Mouse (Mus musculus): ENCODE measurements around the gene Hist1h3b. TPM values are rescaled to one million over a fixed set of nuclear protein-coding genes. Genes with fewer than 3 reads are reported as not detected.
A peak's percentile ranks its signal among the peaks of the same experiment; 100 is the strongest.

The Hist1h3b gene
- polyA plus RNA-seq, 1 experiment from 2014 or later = 14.4 TPM

GRCm38 (mm10) chr13:23778339-23778738 is 26.3 kb downstream of the Hist1h3b start:
- 72% methylated on average over 7 of the region's 7 CpGs for WGBS (ENCODE audit: insufficient replicate concordance)
- no peak overlapping the region for H3K9ac ChIP-seq (ENCODE audit: low read depth, low read length)
- H3K27me3 ChIP-seq (ENCODE audit: control insufficient read depth, insufficient read depth, low read depth, low read length) = no peaks in the 10 kb centered on the region
- no peak for ATAC-seq (ENCODE audit: low read depth)
- H3K4me2 ChIP-seq (ENCODE audit: low read depth, low read length) = no peak overlapping the region
- H3K4me3 ChIP-seq (ENCODE audit: low read depth, low read length) = no peak overlapping the region
- H3K9me3 ChIP-seq (replicated peaks; ENCODE audit: control insufficient read depth, low read length) = no peaks in the 10 kb centered on the region
- no peaks in the 10 kb centered on the region for H3K36me3 ChIP-seq (ENCODE audit: control insufficient read depth, insufficient read depth)
- H3K4me1 ChIP-seq (ENCODE audit: control insufficient read depth, low read depth, low read length) = peaks cover 2% of the 10 kb centered on the region; the same call in 1 of the 2 replicates
- no peak overlapping the region for H3K27ac ChIP-seq (ENCODE audit: low read length)

DNA sequence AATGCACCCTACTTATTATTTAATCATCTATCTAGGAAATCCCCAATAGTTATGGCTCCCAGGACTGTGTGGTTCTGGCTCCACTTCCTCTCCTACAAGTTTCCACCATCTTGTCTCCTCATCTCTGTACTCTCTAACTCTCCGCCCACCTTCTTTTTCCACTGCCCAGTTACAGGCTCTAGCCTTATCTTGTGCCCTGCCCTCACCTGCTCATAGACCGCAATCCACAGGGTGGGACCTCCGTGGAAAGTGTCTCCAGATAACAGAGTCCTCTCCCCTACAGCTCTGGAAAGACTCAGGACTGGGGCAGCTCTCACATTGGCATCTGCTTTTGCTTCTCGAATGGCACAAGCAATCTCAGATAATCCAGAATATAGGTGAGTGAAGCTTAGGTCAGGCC is 27.0 kb downstream of the Hist1h3b start:
- no peaks in the 10 kb centered on the region; the same call in 1 of the 2 replicates for H3K4me1 ChIP-seq (ENCODE audit: control insufficient read depth, low read depth, low read length)
- H3K27ac ChIP-seq (ENCODE audit: low read length) = no peak overlapping the region
- H3K9me3 ChIP-seq (replicated peaks; ENCODE audit: control insufficient read depth, low read length) = no peaks in the 10 kb centered on the region
- H3K9ac ChIP-seq (ENCODE audit: low read depth, low read length) = no peak overlapping the region
- WGBS (ENCODE audit: insufficient replicate concordance) = 49% methylated on average over 4 of the region's 4 CpGs
- H3K27me3 ChIP-seq (ENCODE audit: control insufficient read depth, insufficient read depth, low read depth, low read length) = no peaks in the 10 kb centered on the region
- H3K4me2 ChIP-seq (ENCODE audit: low read depth, low read length) = no peak overlapping the region
- no peaks in the 10 kb centered on the region for H3K36me3 ChIP-seq (ENCODE audit: control insufficient read depth, insufficient read depth)
- ATAC-seq (ENCODE audit: low read depth) = 0 out of 2 replicates have a peak, but pooled peaks have one; percentile 11
- no peak overlapping the region for H3K4me3 ChIP-seq (ENCODE audit: low read depth, low read length)

DNA sequence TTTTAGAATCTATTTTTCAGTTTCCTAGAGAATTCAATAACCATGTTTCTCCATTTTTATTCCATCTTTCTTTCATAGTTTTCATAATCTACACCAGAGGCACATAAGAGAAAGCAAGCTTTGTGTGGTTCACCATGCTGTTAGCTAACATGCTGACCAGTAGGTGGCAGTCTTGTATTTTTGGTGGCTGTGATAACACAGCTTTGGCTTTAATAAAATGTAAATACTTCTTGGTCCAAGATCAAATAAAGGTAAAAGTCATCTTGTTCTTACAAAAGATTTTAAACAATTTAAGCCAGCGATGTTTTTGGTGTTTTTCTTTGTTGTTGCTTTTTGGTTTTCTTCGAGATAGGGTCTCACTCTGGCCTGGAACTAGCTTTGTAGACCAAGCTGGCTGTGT is 40.5 kb downstream of the Hist1h3b start:
- 31% methylated on average over 2 of the region's 2 CpGs for WGBS (ENCODE audit: insufficient replicate concordance)
- Histone ChIP-seq H3K4me2 (ENCODE audit: low read depth, low read length) (no peak overlapping the region), H3K27ac (ENCODE audit: low read length) (no peak overlapping the region), H3K4me1 (ENCODE audit: control insufficient read depth, low read depth, low read length) (no peaks in the 10 kb centered on the region), H3K36me3 (ENCODE audit: control insufficient read depth, insufficient read depth) (no peaks in the 10 kb centered on the region), H3K27me3 (ENCODE audit: control insufficient read depth, insufficient read depth, low read depth, low read length) (no peaks in the 10 kb centered on the region), H3K9me3 (replicated peaks; ENCODE audit: control insufficient read depth, low read length) (no peaks in the 10 kb centered on the region), H3K4me3 (ENCODE audit: low read depth, low read length) (no peak overlapping the region), H3K9ac (ENCODE audit: low read depth, low read length) (no peak overlapping the region)
- ATAC-seq (ENCODE audit: low read depth) = no peak

DNA sequence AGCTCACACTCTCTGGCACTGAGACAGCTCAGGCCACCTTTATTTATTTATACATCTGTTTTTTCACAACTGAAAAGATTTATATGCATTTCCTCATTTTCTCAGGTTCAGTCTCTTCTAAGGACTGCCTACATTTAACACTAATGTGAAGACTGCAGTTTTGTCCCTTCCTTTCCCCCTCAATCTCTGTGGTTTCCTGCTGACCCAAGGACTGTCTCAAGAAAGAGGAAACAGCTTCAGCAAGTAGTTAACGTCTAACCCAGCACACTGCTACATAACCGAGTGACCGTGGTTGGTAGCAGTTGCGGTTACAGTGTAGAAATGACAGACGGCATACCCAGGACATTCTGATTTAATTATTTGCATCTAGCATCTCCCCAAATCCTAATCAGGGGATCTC is 47.3 kb downstream of the Hist1h3b start:
- Histone ChIP-seq H3K9ac (ENCODE audit: low read depth, low read length) (no peak overlapping the region), H3K4me1 (ENCODE audit: control insufficient read depth, low read depth, low read length) (no peaks in the 10 kb centered on the region; the same call in 1 of the 2 replicates), H3K4me2 (ENCODE audit: low read depth, low read length) (no peak overlapping the region), H3K36me3 (ENCODE audit: control insufficient read depth, insufficient read depth) (no peaks in the 10 kb centered on the region), H3K27me3 (ENCODE audit: control insufficient read depth, insufficient read depth, low read depth, low read length) (no peaks in the 10 kb centered on the region), H3K27ac (ENCODE audit: low read length) (no peak overlapping the region), H3K4me3 (ENCODE audit: low read depth, low read length) (no peak overlapping the region), H3K9me3 (replicated peaks; ENCODE audit: control insufficient read depth, low read length) (no peaks in the 10 kb centered on the region)
- ATAC-seq (ENCODE audit: low read depth) = no peak
- WGBS (ENCODE audit: insufficient replicate concordance) = 14% methylated on average over 5 of the region's 5 CpGs

Small RNA genes lying within 50 kb of the gene (microRNA-seq; reads per million reads assigned to microRNA genes)
- gene Gm44314 (not detected), gene Gm44484 (0.98 reads per million)

Other genes starting within 250 kb of the Hist1h3b start
- 5.5 and 9.8 TPM in 2 replicates for gene Hist1h4h, start 221.2 kb upstream of the Hist1h3b start, polyA plus RNA-seq (2015; fragmentation: Nextera tagmentation; extraction: Ambion mirVana)
- 2.0 and 6.7 TPM in 2 replicates for gene Hist1h2af, start 218.4 kb upstream of the Hist1h3b start, polyA plus RNA-seq (2015; fragmentation: Nextera tagmentation; extraction: Ambion mirVana)
- gene Hist1h3g, start 216.8 kb upstream of the Hist1h3b start, polyA plus RNA-seq (2015; fragmentation: Nextera tagmentation; extraction: Ambion mirVana) = 11.0 and 14.8 TPM in 2 replicates
- gene Hist1h2bh, start 208.9 kb upstream of the Hist1h3b start, polyA plus RNA-seq (2015; fragmentation: Nextera tagmentation; extraction: Ambion mirVana) = 1.1 and 1.8 TPM in 2 replicates
- gene Hist1h3f, start 208.2 kb upstream of the Hist1h3b start, polyA plus RNA-seq (2015; fragmentation: Nextera tagmentation; extraction: Ambion mirVana) = 1.2 and 1.4 TPM in 2 replicates
- gene Hist1h4f, start 200.6 kb upstream of the Hist1h3b start, polyA plus RNA-seq (2015; fragmentation: Nextera tagmentation; extraction: Ambion mirVana) = 2.4 and 2.9 TPM in 2 replicates
- 1.2 and 1.4 TPM in 2 replicates for gene Hist1h1d, start 199.0 kb upstream of the Hist1h3b start, polyA plus RNA-seq (2015; fragmentation: Nextera tagmentation; extraction: Ambion mirVana)
- 3.4 and 4.2 TPM in 2 replicates for gene Hist1h3e, start 189.9 kb upstream of the Hist1h3b start, polyA plus RNA-seq (2015; fragmentation: Nextera tagmentation; extraction: Ambion mirVana)
- gene Hist1h2ae, start 181.0 kb upstream of the Hist1h3b start, polyA plus RNA-seq (2015; fragmentation: Nextera tagmentation; extraction: Ambion mirVana) = 63.6 and 96.6 TPM in 2 replicates
- 10.6 and 13.5 TPM in 2 replicates for gene Hist1h2bg, start 180.9 kb upstream of the Hist1h3b start, polyA plus RNA-seq (2015; fragmentation: Nextera tagmentation; extraction: Ambion mirVana)
- gene Hist1h2bf, start 178.1 kb upstream of the Hist1h3b start, polyA plus RNA-seq (2015; fragmentation: Nextera tagmentation; extraction: Ambion mirVana) = 3.7 and 5.9 TPM in 2 replicates
- 2.2 and 3.8 TPM in 2 replicates for gene Hist1h2ad, start 177.9 kb upstream of the Hist1h3b start, polyA plus RNA-seq (2015; fragmentation: Nextera tagmentation; extraction: Ambion mirVana)
- gene Hist1h3d, start 176.5 kb upstream of the Hist1h3b start, polyA plus RNA-seq (2015; fragmentation: Nextera tagmentation; extraction: Ambion mirVana) = 6.6 and 7.7 TPM in 2 replicates
- gene Hist1h4d, start 170.7 kb upstream of the Hist1h3b start, polyA plus RNA-seq (2015; fragmentation: Nextera tagmentation; extraction: Ambion mirVana) = 126 and 155 TPM in 2 replicates
- 1.9 and 2.0 TPM in 2 replicates for gene Hist1h2be, start 131.1 kb upstream of the Hist1h3b start, polyA plus RNA-seq (2015; fragmentation: Nextera tagmentation; extraction: Ambion mirVana)
- gene Hist1h1e, start 129.7 kb upstream of the Hist1h3b start, polyA plus RNA-seq (2015; fragmentation: Nextera tagmentation; extraction: Ambion mirVana) = 23.6 and 27.8 TPM in 2 replicates
- gene Hist1h2ac, start 68.3 kb upstream of the Hist1h3b start, polyA plus RNA-seq (2015; fragmentation: Nextera tagmentation; extraction: Ambion mirVana) = 1.2 and 1.5 TPM in 2 replicates
- gene Hist1h2bc, start 68.1 kb upstream of the Hist1h3b start, polyA plus RNA-seq (2015; fragmentation: Nextera tagmentation; extraction: Ambion mirVana) = 202 and 220 TPM in 2 replicates
- gene Hist1h1t, start 56.5 kb upstream of the Hist1h3b start, polyA plus RNA-seq (2015; fragmentation: Nextera tagmentation; extraction: Ambion mirVana) = 0.13 TPM in 1 of 2 replicates, not detected in the other
- 6.3 and 8.9 TPM in 2 replicates for gene Hist1h4c, start 53.8 kb upstream of the Hist1h3b start, polyA plus RNA-seq (2015; fragmentation: Nextera tagmentation; extraction: Ambion mirVana)
- gene Hfe, start 41.4 kb upstream of the Hist1h3b start, polyA plus RNA-seq (2015; fragmentation: Nextera tagmentation; extraction: Ambion mirVana) = 16.0 and 16.3 TPM in 2 replicates
- gene Hist1h1c, start 13.5 kb upstream of the Hist1h3b start, polyA plus RNA-seq (2015; fragmentation: Nextera tagmentation; extraction: Ambion mirVana) = 99.6 and 112 TPM in 2 replicates
- 4.4 and 7.4 TPM in 2 replicates for gene Hist1h3c, start 6.7 kb upstream of the Hist1h3b start, polyA plus RNA-seq (2015; fragmentation: Nextera tagmentation; extraction: Ambion mirVana)
- 3.2 and 6.3 TPM in 2 replicates for gene Hist1h2bb, start 5.5 kb upstream of the Hist1h3b start, polyA plus RNA-seq (2015; fragmentation: Nextera tagmentation; extraction: Ambion mirVana)
- 49.0 and 58.5 TPM in 2 replicates for gene Hist1h2ab, start 1.1 kb upstream of the Hist1h3b start, polyA plus RNA-seq (2015; fragmentation: Nextera tagmentation; extraction: Ambion mirVana)
- 3.5 and 5.4 TPM in 2 replicates for gene Hist1h4b, start 4.7 kb downstream of the Hist1h3b start, polyA plus RNA-seq (2015; fragmentation: Nextera tagmentation; extraction: Ambion mirVana)
- gene Hist1h4a, start 9.0 kb downstream of the Hist1h3b start, polyA plus RNA-seq (2015; fragmentation: Nextera tagmentation; extraction: Ambion mirVana) = 0.48 TPM in 1 of 2 replicates, not detected in the other
- gene Hist1h3a, start 10.1 kb downstream of the Hist1h3b start, polyA plus RNA-seq (2015; fragmentation: Nextera tagmentation; extraction: Ambion mirVana) = 4.6 and 6.8 TPM in 2 replicates
- 2.5 and 3.5 TPM in 2 replicates for gene Hist1h1a, start 11.4 kb downstream of the Hist1h3b start, polyA plus RNA-seq (2015; fragmentation: Nextera tagmentation; extraction: Ambion mirVana)
- gene Trim38, start 17.6 kb downstream of the Hist1h3b start, polyA plus RNA-seq (2015; fragmentation: Nextera tagmentation; extraction: Ambion mirVana) = not detected in 2 replicates
- gene Slc17a2, start 54.7 kb downstream of the Hist1h3b start, polyA plus RNA-seq (2015; fragmentation: Nextera tagmentation; extraction: Ambion mirVana) = 1.5 and 1.8 TPM in 2 replicates
- 7.9 and 9.2 TPM in 2 replicates for gene Slc17a3, start 87.2 kb downstream of the Hist1h3b start, polyA plus RNA-seq (2015; fragmentation: Nextera tagmentation; extraction: Ambion mirVana)
- 0.17 and 0.39 TPM in 2 replicates for gene Slc17a1, start 115.5 kb downstream of the Hist1h3b start, polyA plus RNA-seq (2015; fragmentation: Nextera tagmentation; extraction: Ambion mirVana)
- 0.34 and 0.40 TPM in 2 replicates for gene Slc17a4, start 162.7 kb downstream of the Hist1h3b start, polyA plus RNA-seq (2015; fragmentation: Nextera tagmentation; extraction: Ambion mirVana)
- gene Hist1h2ba, start 181.9 kb downstream of the Hist1h3b start, polyA plus RNA-seq (2015; fragmentation: Nextera tagmentation; extraction: Ambion mirVana) = not detected in 2 replicates
- gene Hist1h2aa, start 182.2 kb downstream of the Hist1h3b start, polyA plus RNA-seq (2015; fragmentation: Nextera tagmentation; extraction: Ambion mirVana) = not detected in 2 replicates
- gene Scgn, start 238.9 kb downstream of the Hist1h3b start, polyA plus RNA-seq (2015; fragmentation: Nextera tagmentation; extraction: Ambion mirVana) = 0.19 TPM in 1 of 2 replicates, not detected in the other